Mouse (Mus musculus) erythroblast, embryonic 14.5 days (primary cell): ENCODE results near the gene Vpreb1. TPM values are rescaled to one million over a fixed set of nuclear protein-coding genes. Genes with fewer than 3 reads are reported as not detected.

Source experiments
- H3K27me3 ChIP-seq: 2 replicates; pipeline ENCODE4 v1.6.1; 2012; ENCODE audit warnings: inconsistent platforms; ENCODE audit not compliant: control insufficient read depth
- H3K36me3 ChIP-seq: 2 replicates; pipeline ENCODE4 v1.6.1; 2012; ENCODE audit warnings: mild to moderate bottlenecking, inconsistent platforms; ENCODE audit not compliant: control insufficient read depth
- H3K4me1 ChIP-seq: 2 replicates; pipeline ENCODE4 v1.6.1; 2012; ENCODE audit warnings: inconsistent platforms; ENCODE audit not compliant: control insufficient read depth
- H3K4me3 ChIP-seq: replicated peaks from 2 replicates; pipeline ENCODE3; 2012; ENCODE audit warnings: moderate library complexity, mild to moderate bottlenecking, inconsistent platforms
- H3K9me3 ChIP-seq: 2 replicates; pipeline ENCODE4 v1.6.1; 2012; ENCODE audit warnings: low read length, inconsistent platforms, mixed read lengths; ENCODE audit not compliant: control insufficient read depth
- GATA1 ChIP-seq: IDR thresholded peaks from 2 replicates; pipeline ENCODE4 v1.6.1; 2012; ENCODE audit warnings: low read length, inconsistent platforms, mixed read lengths
- TAL1 ChIP-seq: IDR thresholded peaks from 3 replicates; pipeline ENCODE4 v1.6.1; 2012; ENCODE audit warnings: low read length, inconsistent platforms, mixed read lengths
- polyA plus RNA-seq: library from polyadenylated mRNA; stranded (reverse); fragments of >175 nt; gene quantifications from 2 replicates; pipeline ENCODE4 v1.2.3, GENCODE M21; 2012

The Vpreb1 gene
- polyA plus RNA-seq, 1 experiment = 0.08 TPM

- no peak for TF ChIP-seq TAL1
- no peak for TF ChIP-seq GATA1
- H3K4me3 ChIP-seq = no peak overlapping the region
- H3K4me1 ChIP-seq = peaks cover 14% of the 10 kb centered on the region
- H3K27me3 ChIP-seq = peaks cover 3% of the 10 kb centered on the region
- no peaks in the 10 kb centered on the region for H3K9me3 ChIP-seq
- no peaks in the 10 kb centered on the region for H3K36me3 ChIP-seq
Measured at GRCm38 (mm10) chr16:16826223-16826622, 44.4 kb downstream of the Vpreb1 start.

- Histone ChIP-seq H3K27me3 (peaks cover 3% of the 10 kb centered on the region), H3K4me1 (peaks cover 12% of the 10 kb centered on the region), H3K4me3 (no peak overlapping the region), H3K36me3 (no peaks in the 10 kb centered on the region), H3K9me3 (no peaks in the 10 kb centered on the region)
- TF ChIP-seq GATA1 (no peak), TAL1 (no peak)
Measured at GRCm38 (mm10) chr16:16825476-16825875, 45.2 kb downstream of the Vpreb1 start.

Other genes starting within 250 kb of the Vpreb1 start
- not detected in 2 replicates for gene Olfr19, start 194.4 kb downstream of the Vpreb1 start, polyA plus RNA-seq
- not detected in 2 replicates for gene Spag6l, start 41.4 kb downstream of the Vpreb1 start, polyA plus RNA-seq
- gene Igll1, start 6.9 kb downstream of the Vpreb1 start, polyA plus RNA-seq = not detected in 2 replicates
- 2.5 and 2.8 TPM in 2 replicates for gene Top3b, start 107 bp downstream of the Vpreb1 start, polyA plus RNA-seq
- 0.06 and 0.07 TPM in 2 replicates for gene Ppm1f, start 25.6 kb upstream of the Vpreb1 start, polyA plus RNA-seq
- gene Mapk1, start 112.5 kb upstream of the Vpreb1 start, polyA plus RNA-seq = 1.8 and 2.3 TPM in 2 replicates
- gene Ypel1, start 198.9 kb upstream of the Vpreb1 start, polyA plus RNA-seq = 0.10 TPM in 1 of 2 replicates, not detected in the other
- gene Ppil2, start 240.4 kb upstream of the Vpreb1 start, polyA plus RNA-seq = 10.4 and 11.9 TPM in 2 replicates